Mouse (Mus musculus) stomach, postnatal 0 days (tissue): ENCODE results near the gene Wdr74.

ENCODE experiments used
- CTCF ChIP-seq: IDR thresholded peaks from 2 replicates; pipeline ENCODE4 v1.5.1; 2016; ENCODE audit warnings: antibody characterized with exemption, low read depth, mild to moderate bottlenecking, moderate library complexity
- EP300 ChIP-seq: optimal IDR thresholded peaks from 2 replicates; pipeline ENCODE3; 2016; ENCODE audit warnings: antibody characterized with exemption

GRCm38 (mm10) chr19:8788521-8788920 is 52.9 kb downstream of the Wdr74 start:
- TF ChIP-seq CTCF (no peak), EP300 (no peak)
